Mouse (Mus musculus) layer of hippocampus, adult 9-10 months (tissue): ENCODE measurements around the gene Dusp1.

Experiments used
- DNase-seq: peaks from one replicate; pipeline ENCODE4 v3.0.0; 2022; ENCODE audit warnings: low spot score

The Dusp1 gene

GRCm38 (mm10) chr17:26524316-26524715 lies 37.6 kb downstream of the Dusp1 start:
- DNase-seq = no peak

- DNase-seq = no peak
Observed at GRCm38 (mm10) chr17:26522711-26523110, 39.2 kb downstream of the Dusp1 start.

GRCm38 (mm10) chr17:26518306-26518705 lies 43.6 kb downstream of the Dusp1 start:
- DNase-seq = no peak

- no peak for DNase-seq
Observed at GRCm38 (mm10) chr17:26515675-26516074, 46.3 kb downstream of the Dusp1 start.

GRCm38 (mm10) chr17:26514581-26515030 lies 47.3 kb downstream of the Dusp1 start:
- no peak for DNase-seq

- DNase-seq = no peak
Observed at GRCm38 (mm10) chr17:26513459-26514290, 48.3 kb downstream of the Dusp1 start.

GRCm38 (mm10) chr17:26512961-26513360 lies 49.0 kb downstream of the Dusp1 start:
- DNase-seq = no peak

GRCm38 (mm10) chr17:26511816-26512774 lies 49.8 kb downstream of the Dusp1 start:
- no peak for DNase-seq

- DNase-seq = no peak
Observed at GRCm38 (mm10) chr17:26511256-26511655, 50.7 kb downstream of the Dusp1 start.

GRCm38 (mm10) chr17:26510146-26511045 lies 51.5 kb downstream of the Dusp1 start:
- DNase-seq = no peak

GRCm38 (mm10) chr17:26508961-26509771 lies 52.8 kb downstream of the Dusp1 start:
- peak; percentile 43 for DNase-seq

GRCm38 (mm10) chr17:26508345-26508960 lies 53.5 kb downstream of the Dusp1 start:
- DNase-seq = peak; percentile 89

- DNase-seq = peak; percentile 40
Observed at GRCm38 (mm10) chr17:26507966-26508344, 54.0 kb downstream of the Dusp1 start.

- DNase-seq = no peak
Observed at GRCm38 (mm10) chr17:26506997-26507871, 54.7 kb downstream of the Dusp1 start.

- no peak for DNase-seq
Observed at GRCm38 (mm10) chr17:26506031-26506641, 55.8 kb downstream of the Dusp1 start.

GRCm38 (mm10) chr17:26505181-26505581 lies 56.7 kb downstream of the Dusp1 start:
- DNase-seq = no peak

- peak; percentile 52 for DNase-seq
Observed at GRCm38 (mm10) chr17:26503981-26504671, 57.8 kb downstream of the Dusp1 start.
